Mouse (Mus musculus) cerebellum, postnatal 36 days (tissue): Measurements from ENCODE around the gene Jade3.
A peak's percentile ranks its signal among the peaks of the same experiment; 100 is the strongest.
"Not testable (repeated sequence)": the region's sequence is repeated elsewhere in the genome, so short reads cannot be mapped to it uniquely, and the experiment has no call there.

ENCODE experiments used
- DNase-seq, 2 experiments: peaks; one replicate each; pipeline ENCODE4 v3.0.0; 2021 to 2022; ENCODE audit warnings: mixed read lengths in 2 of 2

The Jade3 gene

GRCm38 (mm10) chrX:20425140-20425838, at the start of gene Jade3:
Jade3 (plus strand) TSS chrX:20425688.
- DNase-seq = peak; percentile 60 to 62

GRCm38 (mm10) chrX:20379347-20380014, 46.0 kb upstream of the Jade3 start:
- DNase-seq = no peak

- no peak for DNase-seq
These were observed 43.2 kb upstream of the Jade3 start for GRCm38 (mm10) chrX:20382260-20382659.

- DNase-seq = no peak
These were observed 38.5 kb upstream of the Jade3 start for GRCm38 (mm10) chrX:20387006-20387405.

GRCm38 (mm10) chrX:20391964-20392363, 33.5 kb upstream of the Jade3 start:
- not testable (repeated sequence) for DNase-seq

GRCm38 (mm10) chrX:20392942-20393341, 32.5 kb upstream of the Jade3 start:
- DNase-seq = no peak

GRCm38 (mm10) chrX:20404068-20404467, 21.4 kb upstream of the Jade3 start:
- no peak for DNase-seq

- no peak for DNase-seq
These were observed 18.6 kb upstream of the Jade3 start for GRCm38 (mm10) chrX:20406909-20407308.

GRCm38 (mm10) chrX:20407676-20408075, 17.8 kb upstream of the Jade3 start:
- DNase-seq = no peak

GRCm38 (mm10) chrX:20411382-20411781, 14.1 kb upstream of the Jade3 start:
- DNase-seq = no peak

- no peak for DNase-seq
These were observed 13.3 kb upstream of the Jade3 start for GRCm38 (mm10) chrX:20412221-20412620.

GRCm38 (mm10) chrX:20414885-20415622, 10.4 kb upstream of the Jade3 start:
- DNase-seq = no peak

- no peak for DNase-seq
These were observed 7.0 kb upstream of the Jade3 start for GRCm38 (mm10) chrX:20418461-20418860.

- DNase-seq = no peak
These were observed 6.0 kb upstream of the Jade3 start for GRCm38 (mm10) chrX:20419536-20419935.

GRCm38 (mm10) chrX:20425839-20426449, 456 bp downstream of the Jade3 start:
- peak; percentile 23 to 24 for DNase-seq

GRCm38 (mm10) chrX:20483213-20483612, 57.7 kb downstream of the Jade3 start:
- DNase-seq = no peak

- no peak for DNase-seq
These were observed 72.2 kb downstream of the Jade3 start for GRCm38 (mm10) chrX:20497682-20498081.

GRCm38 (mm10) chrX:20520290-20520939, 94.9 kb downstream of the Jade3 start:
- DNase-seq = no peak

- DNase-seq = no peak
These were observed 96.1 kb downstream of the Jade3 start for GRCm38 (mm10) chrX:20521578-20521977.

- DNase-seq = no peak
These were observed 107.1 kb downstream of the Jade3 start for GRCm38 (mm10) chrX:20532621-20533020.

GRCm38 (mm10) chrX:20543867-20544266, 118.4 kb downstream of the Jade3 start:
- no peak for DNase-seq

- DNase-seq = peak in 1 of 2 experiments; percentile 2
These were observed 122.1 kb downstream of the Jade3 start for GRCm38 (mm10) chrX:20547609-20548008.
